Mouse (Mus musculus): ENCODE measurements around the gene Mrps18b.

DNA sequence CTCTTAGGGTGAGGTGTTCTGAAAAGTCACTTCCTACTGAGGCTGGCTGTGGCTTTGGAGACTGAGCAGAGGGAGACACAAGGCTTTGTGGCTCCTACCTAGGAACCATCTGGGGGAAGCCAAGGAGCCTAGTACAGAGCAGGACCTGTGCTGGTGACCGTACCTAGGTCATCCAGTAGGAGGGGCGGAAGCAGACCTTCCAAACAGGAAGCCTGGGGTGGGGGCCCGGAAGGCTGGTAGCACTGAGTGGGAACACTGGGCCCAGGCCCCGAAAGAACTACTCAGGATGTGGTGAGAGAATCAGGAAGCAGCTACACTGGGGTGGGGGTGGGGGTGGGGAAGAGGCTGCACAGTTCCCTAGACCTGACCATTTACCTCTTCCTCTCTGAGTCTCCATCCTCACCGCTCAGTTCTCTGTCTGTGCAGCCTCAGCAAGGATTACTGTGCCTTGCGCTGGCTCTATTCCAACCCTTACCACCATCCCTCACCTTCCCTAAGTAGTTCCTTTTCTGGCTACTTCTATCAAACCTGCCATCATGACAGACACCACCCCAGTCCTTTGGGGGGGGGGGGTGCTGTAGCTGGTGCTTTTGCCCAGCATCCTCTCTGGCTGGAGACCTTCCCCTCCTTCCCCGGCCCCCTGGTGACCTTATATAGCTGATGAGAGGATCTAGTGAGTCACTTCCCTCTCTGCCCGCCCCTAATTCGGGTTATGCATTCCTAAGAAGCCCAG, 45.9 kb downstream of the Mrps18b start:
- TF ChIP-seq POLR2A (IDR thresholded peaks at IDR 0.05; ENCODE audit: control insufficient read depth, extremely low read depth, insufficient read depth, low read length, poor library complexity) (no peak), CTCF (IDR thresholded peaks at IDR 0.05; ENCODE audit: borderline replicate concordance, control insufficient read depth, extremely low read depth, insufficient read depth, low read length, poor library complexity) (no peak; the same call in 1 of the 2 replicates)
